Mouse (Mus musculus): Measurements from ENCODE around the gene Tspan9. TPM values are rescaled to one million over a fixed set of nuclear protein-coding genes. Genes with fewer than 3 reads are reported as not detected.

Gene Tspan9
- polyA plus RNA-seq, 1 experiment, result 107 TPM

DNA sequence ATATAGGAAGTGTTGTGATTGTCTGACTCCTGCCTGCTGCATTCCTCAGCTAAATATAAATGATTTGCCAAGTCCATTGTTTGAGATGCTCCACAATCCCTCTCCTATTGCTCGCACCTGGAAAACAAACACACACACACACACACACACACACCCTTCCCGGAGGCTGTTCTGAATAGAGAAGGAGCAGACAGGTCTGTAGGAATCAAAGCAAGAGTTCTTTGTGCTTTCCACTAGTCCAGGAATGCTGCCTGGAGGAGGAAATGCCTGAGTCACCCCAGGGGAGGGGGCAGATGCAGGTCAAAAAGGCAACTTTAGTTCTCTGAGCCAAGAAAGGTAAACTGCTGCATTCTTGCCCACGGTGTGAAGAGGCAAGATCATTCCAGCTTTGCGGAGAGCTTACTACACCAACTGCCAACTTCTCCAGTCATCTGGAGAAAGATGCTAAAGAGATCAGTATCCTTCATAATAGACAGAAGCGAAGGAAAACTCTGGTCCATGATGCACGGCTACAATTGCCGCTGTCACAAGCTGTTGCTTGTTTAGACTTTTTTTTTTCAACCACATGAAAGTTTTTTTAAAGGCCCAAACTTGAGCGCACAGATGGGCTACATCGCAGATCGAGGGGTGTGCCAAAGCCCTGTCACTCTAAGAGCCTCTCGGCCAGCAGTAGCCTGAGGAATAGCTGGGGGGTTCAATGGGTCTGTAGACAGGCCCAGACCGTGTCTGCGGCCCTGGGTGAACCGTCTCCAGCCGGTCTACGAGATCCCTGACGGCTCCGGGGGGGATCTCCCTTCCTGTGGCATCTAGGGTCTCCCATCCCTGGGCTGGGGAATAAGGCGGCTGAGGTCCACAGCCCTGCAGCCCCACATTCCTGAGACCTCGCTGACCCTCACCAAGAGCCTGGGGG lies 770 bp downstream of the Tspan9 start:
- Histone ChIP-seq H3K4me3 (ENCODE audit: insufficient read depth, low read depth, low read length) (peak overlapping the region; percentile 70), H3K36me3 (ENCODE audit: control insufficient read depth, insufficient read depth, low read length) (no peaks in the 10 kb centered on the region), H3K4me1 (ENCODE audit: control insufficient read depth, insufficient read depth, low read length) (peaks cover 11% of the 10 kb centered on the region; the same call in 1 of the 2 replicates), H3K27ac (ENCODE audit: insufficient read depth, low read depth, low read length) (peak overlapping the region; percentile 75), H3K27me3 (replicated peaks; ENCODE audit: control insufficient read depth, insufficient read depth, low read length) (no peaks in the 10 kb centered on the region)
- WGBS, result 3% methylated on average over 20 of the region's 20 CpGs
- DNase-seq, result peak; percentile 71
- TF ChIP-seq CTCF (conservative IDR thresholded peaks at IDR 0.05; ENCODE audit: insufficient read depth, insufficient read length, low read depth, low read length) (no peak), POLR2A (IDR thresholded peaks at IDR 0.05; ENCODE audit: low read depth, low read length) (no peak)

DNA sequence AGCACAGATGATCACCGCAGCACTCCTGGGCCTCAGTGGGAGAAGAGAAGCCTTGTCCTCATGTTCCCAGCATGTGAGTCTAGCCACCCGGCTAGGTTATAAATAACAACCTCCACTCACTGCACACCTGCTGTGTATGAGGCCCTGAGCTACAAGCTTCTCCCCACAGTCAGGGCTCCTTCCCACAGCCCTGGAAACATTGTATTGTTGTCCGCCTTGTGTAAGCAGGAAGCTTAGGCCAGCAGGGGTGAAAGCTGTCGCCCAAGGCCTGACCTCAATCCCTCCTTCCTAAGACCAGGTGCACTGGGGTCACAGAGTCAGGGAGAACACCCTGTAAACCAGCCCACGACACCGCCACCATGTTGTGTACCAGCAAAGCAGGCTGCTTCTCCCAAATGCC lies 2.7 kb downstream of the Tspan9 start:
- TF ChIP-seq CTCF (conservative IDR thresholded peaks at IDR 0.05; ENCODE audit: insufficient read depth, insufficient read length, low read depth, low read length) (no peak), POLR2A (IDR thresholded peaks at IDR 0.05; ENCODE audit: low read depth, low read length) (no peak)
- Histone ChIP-seq H3K4me1 (ENCODE audit: control insufficient read depth, insufficient read depth, low read length) (peaks cover 20% of the 10 kb centered on the region), H3K27ac (ENCODE audit: insufficient read depth, low read depth, low read length) (no peak overlapping the region), H3K36me3 (ENCODE audit: control insufficient read depth, insufficient read depth, low read length) (no peaks in the 10 kb centered on the region), H3K4me3 (ENCODE audit: insufficient read depth, low read depth, low read length) (no peak overlapping the region), H3K27me3 (replicated peaks; ENCODE audit: control insufficient read depth, insufficient read depth, low read length) (no peaks in the 10 kb centered on the region)
- 56% methylated on average over 6 of the region's 6 CpGs for WGBS
- no peak for DNase-seq

DNA sequence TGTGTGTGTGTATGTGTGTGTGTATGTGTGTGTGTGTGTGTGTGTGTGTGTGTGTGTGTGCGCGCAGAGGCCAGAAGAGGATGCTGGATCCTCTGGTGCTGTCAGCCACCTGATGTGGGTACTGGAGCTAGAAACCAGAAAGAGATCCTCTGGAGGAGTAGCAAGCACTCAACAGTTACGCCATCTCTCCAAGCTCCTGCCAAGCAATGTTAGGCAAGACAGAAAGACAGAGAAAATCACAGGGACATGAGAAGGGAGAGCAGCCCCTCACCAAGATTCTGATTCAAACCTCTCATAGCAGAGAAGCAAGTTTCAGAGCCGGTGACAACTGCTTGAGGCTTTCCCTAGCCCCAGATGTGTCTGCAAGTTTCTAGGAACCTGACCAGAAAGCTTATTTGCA lies 5.5 kb downstream of the Tspan9 start:
- H3K4me1 ChIP-seq (ENCODE audit: control insufficient read depth, insufficient read depth, low read length), result peaks cover 35% of the 10 kb centered on the region
- WGBS, result 78% methylated on average over 2 of the region's 4 CpGs
- no peaks in the 10 kb centered on the region for H3K27me3 ChIP-seq (replicated peaks; ENCODE audit: control insufficient read depth, insufficient read depth, low read length)
- TF ChIP-seq CTCF (conservative IDR thresholded peaks at IDR 0.05; ENCODE audit: insufficient read depth, insufficient read length, low read depth, low read length) (no peak), POLR2A (IDR thresholded peaks at IDR 0.05; ENCODE audit: low read depth, low read length) (no peak)
- no peak overlapping the region for H3K4me3 ChIP-seq (ENCODE audit: insufficient read depth, low read depth, low read length)
- H3K27ac ChIP-seq (ENCODE audit: insufficient read depth, low read depth, low read length), result no peak overlapping the region
- H3K36me3 ChIP-seq (ENCODE audit: control insufficient read depth, insufficient read depth, low read length), result no peaks in the 10 kb centered on the region
- no peak for DNase-seq

DNA sequence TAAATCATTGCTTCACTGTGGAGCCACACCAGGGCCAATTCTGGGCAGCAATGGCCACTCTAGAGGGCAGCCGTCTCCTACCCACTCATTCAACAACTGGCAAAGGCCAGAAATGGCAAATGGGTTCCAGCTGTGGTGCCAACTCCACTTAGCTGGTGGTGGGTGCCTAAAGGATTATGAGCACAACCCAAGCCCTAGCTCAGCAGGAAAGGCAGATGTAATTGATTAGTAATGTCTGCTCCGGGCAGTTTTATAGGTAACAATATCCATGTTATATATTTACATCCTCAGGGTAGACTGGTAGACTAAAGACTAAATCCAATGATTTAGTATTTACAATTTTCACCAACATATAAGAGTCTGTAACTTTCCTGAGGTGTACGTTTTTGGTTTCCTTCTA lies 6.7 kb downstream of the Tspan9 start:
- DNase-seq, result no peak
- no peak for TF ChIP-seq POLR2A (IDR thresholded peaks at IDR 0.05; ENCODE audit: low read depth, low read length)
- TF ChIP-seq CTCF (conservative IDR thresholded peaks at IDR 0.05; ENCODE audit: insufficient read depth, insufficient read length, low read depth, low read length), result no peak
- Histone ChIP-seq H3K36me3 (ENCODE audit: control insufficient read depth, insufficient read depth, low read length) (no peaks in the 10 kb centered on the region), H3K27ac (ENCODE audit: insufficient read depth, low read depth, low read length) (peak overlapping the region; percentile 47), H3K27me3 (replicated peaks; ENCODE audit: control insufficient read depth, insufficient read depth, low read length) (no peaks in the 10 kb centered on the region), H3K4me3 (ENCODE audit: insufficient read depth, low read depth, low read length) (no peak overlapping the region), H3K4me1 (ENCODE audit: control insufficient read depth, insufficient read depth, low read length) (peaks cover 36% of the 10 kb centered on the region)
- 81% methylated on average over 3 of the region's 3 CpGs for WGBS

DNA sequence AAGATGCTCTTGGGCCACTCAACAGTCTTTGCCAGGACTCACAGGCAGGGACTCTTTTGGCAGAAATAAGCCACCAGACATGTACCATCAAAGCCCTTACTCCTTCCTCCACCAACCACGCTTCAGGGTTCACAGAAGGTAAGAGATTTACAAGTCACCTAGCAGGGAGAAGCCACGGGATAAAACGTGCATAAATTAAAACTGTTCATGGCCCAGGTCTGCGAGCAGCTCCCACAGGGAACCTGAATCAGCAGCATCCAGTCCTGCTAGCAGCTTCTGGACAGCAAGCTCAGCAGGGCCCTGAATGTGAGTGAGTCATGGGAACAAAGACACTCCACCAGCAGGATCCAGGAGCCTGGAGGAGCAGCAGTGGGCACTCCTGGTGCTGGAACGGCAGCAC lies 7.9 kb downstream of the Tspan9 start:
- Histone ChIP-seq H3K27ac (ENCODE audit: insufficient read depth, low read depth, low read length) (peak overlapping the region; percentile 47), H3K27me3 (replicated peaks; ENCODE audit: control insufficient read depth, insufficient read depth, low read length) (no peaks in the 10 kb centered on the region), H3K4me1 (ENCODE audit: control insufficient read depth, insufficient read depth, low read length) (peaks cover 36% of the 10 kb centered on the region), H3K36me3 (ENCODE audit: control insufficient read depth, insufficient read depth, low read length) (no peaks in the 10 kb centered on the region), H3K4me3 (ENCODE audit: insufficient read depth, low read depth, low read length) (no peak overlapping the region)
- 22% methylated on average over 5 of the region's 5 CpGs for WGBS
- TF ChIP-seq CTCF (conservative IDR thresholded peaks at IDR 0.05; ENCODE audit: insufficient read depth, insufficient read length, low read depth, low read length) (no peak), POLR2A (IDR thresholded peaks at IDR 0.05; ENCODE audit: low read depth, low read length) (no peak)
- peak; percentile 49 for DNase-seq

DNA sequence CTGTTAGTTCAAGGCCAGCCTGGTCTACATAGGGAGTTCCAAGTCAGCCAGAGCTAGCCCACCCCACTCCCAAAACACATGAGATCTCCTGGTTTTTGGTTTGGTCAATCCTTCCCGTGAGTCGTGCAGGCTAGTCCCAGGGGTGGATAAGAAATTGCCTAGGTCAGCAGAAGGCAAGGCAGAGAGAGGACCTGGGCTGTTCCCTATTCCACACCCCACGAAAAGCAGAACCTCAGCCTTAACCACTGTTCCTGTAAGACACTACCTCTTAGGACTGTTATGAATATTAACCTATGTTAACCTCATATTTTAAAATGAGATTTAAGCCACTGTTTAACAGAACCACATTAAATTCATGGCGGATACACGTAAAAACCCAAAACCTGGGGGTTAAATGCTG lies 8.4 kb downstream of the Tspan9 start:
- no peak for DNase-seq
- TF ChIP-seq CTCF (conservative IDR thresholded peaks at IDR 0.05; ENCODE audit: insufficient read depth, insufficient read length, low read depth, low read length), result no peak
- Histone ChIP-seq H3K36me3 (ENCODE audit: control insufficient read depth, insufficient read depth, low read length) (no peaks in the 10 kb centered on the region), H3K27ac (ENCODE audit: insufficient read depth, low read depth, low read length) (peak overlapping the region; percentile 92), H3K27me3 (replicated peaks; ENCODE audit: control insufficient read depth, insufficient read depth, low read length) (no peaks in the 10 kb centered on the region), H3K4me3 (ENCODE audit: insufficient read depth, low read depth, low read length) (no peak overlapping the region), H3K4me1 (ENCODE audit: control insufficient read depth, insufficient read depth, low read length) (peaks cover 36% of the 10 kb centered on the region)
- WGBS, result 52% methylated on average over 5 of the region's 5 CpGs

DNA sequence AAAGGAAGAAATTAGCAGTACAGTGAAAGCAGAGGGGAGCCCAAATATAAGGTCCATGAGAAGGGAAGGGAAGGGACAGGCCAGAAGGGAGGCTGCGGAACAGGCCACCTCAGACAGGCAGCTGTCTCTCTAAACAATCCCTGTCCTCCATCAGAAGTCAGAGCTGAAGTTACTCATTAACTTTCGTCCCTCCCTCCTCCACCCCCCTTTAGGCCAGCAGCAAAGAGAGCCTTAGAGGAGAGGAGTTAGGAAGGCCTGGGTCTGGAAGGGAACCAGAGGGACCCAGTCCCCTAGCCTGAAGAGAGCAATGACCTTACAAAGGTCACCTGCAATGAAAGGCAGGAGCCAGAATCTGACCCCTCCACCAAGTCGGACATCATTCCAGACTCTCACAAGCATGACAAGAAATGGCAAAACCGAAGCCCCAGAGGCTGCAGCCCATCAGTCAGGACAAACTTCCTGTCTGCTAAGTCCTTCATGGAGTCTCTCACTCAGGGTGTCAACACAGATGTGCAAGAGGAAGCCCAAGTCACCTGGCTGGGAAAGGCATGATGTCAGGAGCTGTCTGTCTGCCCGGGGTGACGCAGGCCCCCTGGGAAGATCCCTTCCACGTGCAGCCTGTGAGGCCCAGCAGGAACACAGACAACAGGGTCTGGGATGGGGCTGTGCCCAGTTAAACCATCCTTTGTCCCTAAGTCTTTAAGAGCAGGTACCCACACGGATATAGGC lies 9.0 kb downstream of the Tspan9 start:
- no peak overlapping the region for H3K4me3 ChIP-seq (ENCODE audit: insufficient read depth, low read depth, low read length)
- no peaks in the 10 kb centered on the region for H3K27me3 ChIP-seq (replicated peaks; ENCODE audit: control insufficient read depth, insufficient read depth, low read length)
- TF ChIP-seq POLR2A (IDR thresholded peaks at IDR 0.05; ENCODE audit: low read depth, low read length) (no peak), CTCF (conservative IDR thresholded peaks at IDR 0.05; ENCODE audit: insufficient read depth, insufficient read length, low read depth, low read length) (no peak)
- peaks cover 36% of the 10 kb centered on the region for H3K4me1 ChIP-seq (ENCODE audit: control insufficient read depth, insufficient read depth, low read length)
- WGBS, result 16% methylated on average over 8 of the region's 8 CpGs
- no peaks in the 10 kb centered on the region for H3K36me3 ChIP-seq (ENCODE audit: control insufficient read depth, insufficient read depth, low read length)
- peak overlapping the region; percentile 92 for H3K27ac ChIP-seq (ENCODE audit: insufficient read depth, low read depth, low read length)
- DNase-seq, result peak; percentile 90

Measured in kidney, adult 2 months (tissue).